Mouse (Mus musculus): ENCODE data around the gene Prr7. TPM values are rescaled to one million over a fixed set of nuclear protein-coding genes. Genes with fewer than 3 reads are reported as not detected.

The Prr7 gene
- total RNA-seq, 2 experiments from 2014 or later = 0.18 to 0.22 TPM

GRCm38 (mm10) chr13:55451785-55452549, 12.1 kb upstream of the Prr7 start:
- intact Hi-C loops (cut with DNase I) = loop anchor here (2.0 kb wide), 2 partner anchors 17 to 61 kb away; partner anchors contain the start of gene Pdlim7
- Histone ChIP-seq H3K4me3 (peak overlapping the region; percentile 37), H3K27ac (peak overlapping the region; percentile 89)
- no peak for TF ChIP-seq CTCF (IDR thresholded peaks at IDR 0.05)
- peak; percentile 75 for DNase-seq

- H3K4me3 ChIP-seq = no peak overlapping the region
- intact Hi-C loops (cut with DNase I) = no loop called here
Observed at GRCm38 (mm10) chr13:55462965-55463364, 1.1 kb upstream of the Prr7 start.

GRCm38 (mm10) chr13:55463399-55464026, 554 bp upstream of the Prr7 start:
- peak overlapping the region; percentile 81 for H3K4me3 ChIP-seq
- H3K27ac ChIP-seq = peak overlapping the region; percentile 65; the same call in 1 of the 2 replicates
- intact Hi-C loops (cut with DNase I) = no loop called here
- no peak for TF ChIP-seq CTCF (IDR thresholded peaks at IDR 0.05)
- no peak for DNase-seq

More at GRCm38 (mm10) chr13:55462965-55463364, 1.1 kb upstream of the Prr7 start:
- no peak for TF ChIP-seq CTCF (IDR thresholded peaks at IDR 0.05)
- H3K27ac ChIP-seq = no peak overlapping the region
- DNase-seq = no peak

- DNase-seq = no peak
- no peak for TF ChIP-seq CTCF (IDR thresholded peaks at IDR 0.05)
- intact Hi-C loops (cut with DNase I) = no loop called here
- H3K27ac ChIP-seq = 0 out of 2 replicates have a peak overlapping the region, but pooled peaks have one; percentile 12
- no peak overlapping the region for H3K4me3 ChIP-seq
Observed at GRCm38 (mm10) chr13:55465184-55465583, 1.1 kb downstream of the Prr7 start.

GRCm38 (mm10) chr13:55465830-55466440, 1.9 kb downstream of the Prr7 start:
- intact Hi-C loops (cut with DNase I) = no loop called here
- H3K4me3 ChIP-seq = no peak overlapping the region
- no peak for DNase-seq
- TF ChIP-seq CTCF (IDR thresholded peaks at IDR 0.05) = no peak
- no peak overlapping the region for H3K27ac ChIP-seq

GRCm38 (mm10) chr13:55468851-55469560, 4.9 kb downstream of the Prr7 start:
- Histone ChIP-seq H3K4me3 (no peak overlapping the region), H3K27ac (no peak overlapping the region)
- DNase-seq = peak; percentile 60
- intact Hi-C loops (cut with DNase I) = loop anchor here (2.0 kb wide), 1 partner anchor 18 kb away; no protein-coding TSS in a partner anchor
- peak; percentile 64 for TF ChIP-seq CTCF (IDR thresholded peaks at IDR 0.05)

- no peak for TF ChIP-seq CTCF (IDR thresholded peaks at IDR 0.05)
- H3K4me3 ChIP-seq = no peak overlapping the region
- DNase-seq = peak; percentile 49
- intact Hi-C loops (cut with DNase I) = no loop called here
- peak overlapping the region; percentile 79; the same call in 1 of the 2 replicates for H3K27ac ChIP-seq
Observed at GRCm38 (mm10) chr13:55470372-55470771, 6.3 kb downstream of the Prr7 start.

GRCm38 (mm10) chr13:55471156-55471818, 7.2 kb downstream of the Prr7 start:
- DNase-seq = peak; percentile 90
- H3K4me3 ChIP-seq = peak overlapping the region; percentile 89
- peak overlapping the region; percentile 79 for H3K27ac ChIP-seq
- intact Hi-C loops (cut with DNase I) = loop anchor here (1.0 kb wide), 1 partner anchor 51 kb away; no protein-coding TSS in a partner anchor
- peak; percentile 91 for TF ChIP-seq CTCF (IDR thresholded peaks at IDR 0.05)

GRCm38 (mm10) chr13:55471819-55472131, 7.7 kb downstream of the Prr7 start:
- intact Hi-C loops (cut with DNase I) = loop anchor here (1.0 kb wide), 1 partner anchor 51 kb away; no protein-coding TSS in a partner anchor
- DNase-seq = no peak
- Histone ChIP-seq H3K27ac (peak overlapping the region; percentile 79), H3K4me3 (peak overlapping the region; percentile 89)
- no peak for TF ChIP-seq CTCF (IDR thresholded peaks at IDR 0.05)

- peak overlapping the region; percentile 79 for H3K27ac ChIP-seq
- peak; percentile 68 for DNase-seq
Observed at GRCm38 (mm10) chr13:55472132-55473022, 8.3 kb downstream of the Prr7 start.

More at GRCm38 (mm10) chr13:55472132-55473022, 8.3 kb downstream of the Prr7 start:
- TF ChIP-seq CTCF (IDR thresholded peaks at IDR 0.05) = peak; percentile 36
- intact Hi-C loops (cut with DNase I) = no loop called here
- H3K4me3 ChIP-seq = peak overlapping the region; percentile 89
